Mouse (Mus musculus): ENCODE results near the gene Traf3.

Traf3 gene

DNA sequence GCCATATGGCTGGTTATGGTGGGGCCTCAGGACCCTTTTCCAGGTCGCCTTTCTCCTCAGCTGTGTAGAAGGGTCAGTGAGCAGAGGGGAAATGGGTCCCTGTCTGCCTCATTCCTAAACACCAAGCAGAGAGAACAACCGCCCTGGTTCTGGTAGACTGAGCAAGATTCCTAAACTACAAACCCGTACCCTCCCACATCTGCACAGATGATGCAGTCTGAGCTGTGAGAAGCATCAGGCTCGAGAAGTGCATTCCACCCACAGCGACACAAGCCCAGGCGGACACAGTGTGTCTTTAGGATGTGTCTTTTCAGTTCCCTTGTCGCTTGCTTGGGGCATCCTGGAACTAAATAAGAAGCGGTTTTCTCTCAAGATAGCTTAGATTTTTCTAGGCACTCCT, 83.9 kb downstream of the Traf3 start:
- peak; percentile 65 for DNase-seq (ENCODE audit: low read depth, low spot score)

DNA sequence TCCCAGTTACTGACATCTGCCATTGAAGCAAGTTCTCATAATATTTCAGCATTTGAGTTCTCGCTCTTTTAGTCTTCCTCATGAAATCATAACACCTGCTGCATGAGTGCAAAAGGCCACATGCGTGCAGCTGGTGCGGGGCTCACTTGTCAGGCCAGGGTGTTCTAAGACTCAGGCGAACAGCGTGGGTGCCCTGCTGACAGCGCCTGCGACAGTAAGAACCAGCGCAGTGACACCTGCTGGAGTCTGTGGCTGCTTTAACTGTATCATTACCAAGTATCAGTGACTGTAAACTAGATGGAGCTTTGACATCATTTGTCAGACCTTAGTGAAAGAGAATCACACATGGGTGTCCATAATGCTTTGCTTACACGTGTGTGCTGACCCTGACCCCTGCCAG, 85.1 kb downstream of the Traf3 start:
- DNase-seq (ENCODE audit: low read depth, low spot score) = peak; percentile 66

DNA sequence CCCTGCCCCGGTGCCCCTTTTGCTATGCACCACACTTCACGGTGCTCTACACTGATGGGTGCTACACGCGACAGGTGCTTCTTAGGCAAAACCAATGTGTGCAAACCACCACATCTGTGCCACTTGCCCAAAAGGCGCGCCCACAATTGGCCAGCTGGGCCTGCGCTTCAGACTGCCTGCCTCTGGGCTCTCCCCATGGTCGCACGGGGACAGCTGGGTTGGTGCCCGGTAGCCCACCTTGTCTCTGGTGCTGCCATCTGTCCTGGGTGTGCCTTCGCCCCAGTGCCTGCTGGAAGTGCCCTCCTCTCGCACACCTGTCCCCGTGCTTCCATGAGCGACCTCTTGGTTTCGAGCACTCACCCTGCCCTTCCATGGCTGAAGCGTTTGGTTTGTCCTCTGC, 97.5 kb downstream of the Traf3 start:
- no peak for DNase-seq (ENCODE audit: low read depth, low spot score)

DNA sequence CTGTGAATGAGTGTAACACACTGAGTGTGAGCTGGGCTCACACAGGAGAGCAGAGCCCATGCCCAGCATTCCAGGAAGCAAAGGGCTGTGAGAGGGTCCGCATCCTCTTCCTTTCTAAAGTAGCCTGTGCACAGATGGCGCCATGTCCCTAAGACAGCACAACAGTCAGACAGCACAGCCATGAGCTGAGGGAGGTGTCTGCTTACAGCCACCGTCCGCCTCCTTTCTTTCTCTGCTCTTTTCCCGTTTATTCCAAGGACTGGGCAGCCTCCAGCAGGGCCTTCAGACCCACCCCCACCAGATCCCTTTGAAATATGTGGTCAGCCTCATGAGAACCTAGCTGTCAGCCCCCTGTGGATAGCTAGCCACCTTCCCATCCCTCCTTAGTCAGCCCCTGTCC, 99.0 kb downstream of the Traf3 start:
- no peak for DNase-seq (ENCODE audit: low read depth, low spot score)

DNA sequence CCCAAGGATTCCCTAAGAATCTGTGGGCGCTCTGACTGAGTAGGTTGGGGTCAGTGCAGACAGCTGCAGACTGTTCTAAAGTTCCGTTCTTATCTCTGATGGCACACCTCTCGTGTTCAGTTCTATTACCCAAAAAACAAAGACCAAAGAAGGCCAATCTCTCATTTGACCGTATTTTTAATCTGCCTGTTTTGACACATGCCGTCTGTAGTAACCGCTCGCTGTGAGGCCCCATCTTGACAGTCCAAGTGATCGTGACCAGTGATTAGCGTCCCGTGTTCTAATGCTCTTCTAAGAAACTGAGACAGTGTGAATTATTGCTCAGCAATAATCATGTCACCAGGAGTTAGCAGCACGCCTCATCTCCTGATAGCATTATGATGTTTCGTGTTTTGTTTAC, 100.4 kb downstream of the Traf3 start:
- DNase-seq (ENCODE audit: low read depth, low spot score) = no peak

DNA sequence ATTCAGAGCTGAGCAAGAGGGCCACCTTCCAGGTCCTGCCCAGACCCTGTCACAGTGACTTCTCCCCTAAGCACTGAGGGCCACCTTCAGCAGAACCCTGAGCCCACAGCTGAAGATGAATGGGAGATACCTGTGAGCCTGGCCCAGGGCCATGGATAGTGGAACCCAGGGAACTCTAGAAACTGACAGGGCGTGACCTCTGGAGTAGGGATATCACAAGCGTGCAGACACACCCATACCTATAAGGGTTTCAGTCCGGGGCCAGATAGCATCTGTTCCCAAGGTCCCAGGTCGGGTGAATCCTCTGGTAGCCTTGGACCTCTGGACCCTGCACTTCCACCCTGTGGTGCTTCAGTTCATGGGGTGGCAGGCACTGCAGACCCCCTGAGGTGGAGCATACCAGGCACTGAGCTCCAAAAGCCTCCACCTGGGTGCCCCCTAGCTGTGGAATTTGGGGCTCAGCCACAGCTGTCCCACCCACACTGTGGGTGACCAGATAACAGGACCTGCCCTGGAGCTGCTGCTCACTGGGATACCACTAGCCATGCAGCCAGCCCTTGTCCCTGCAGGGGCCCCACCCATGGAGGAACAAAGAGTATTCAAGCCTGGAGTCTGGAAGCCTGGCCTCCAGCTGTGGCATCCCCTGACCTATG, 101.6 kb downstream of the Traf3 start:
- no peak for DNase-seq (ENCODE audit: low read depth, low spot score)

DNA sequence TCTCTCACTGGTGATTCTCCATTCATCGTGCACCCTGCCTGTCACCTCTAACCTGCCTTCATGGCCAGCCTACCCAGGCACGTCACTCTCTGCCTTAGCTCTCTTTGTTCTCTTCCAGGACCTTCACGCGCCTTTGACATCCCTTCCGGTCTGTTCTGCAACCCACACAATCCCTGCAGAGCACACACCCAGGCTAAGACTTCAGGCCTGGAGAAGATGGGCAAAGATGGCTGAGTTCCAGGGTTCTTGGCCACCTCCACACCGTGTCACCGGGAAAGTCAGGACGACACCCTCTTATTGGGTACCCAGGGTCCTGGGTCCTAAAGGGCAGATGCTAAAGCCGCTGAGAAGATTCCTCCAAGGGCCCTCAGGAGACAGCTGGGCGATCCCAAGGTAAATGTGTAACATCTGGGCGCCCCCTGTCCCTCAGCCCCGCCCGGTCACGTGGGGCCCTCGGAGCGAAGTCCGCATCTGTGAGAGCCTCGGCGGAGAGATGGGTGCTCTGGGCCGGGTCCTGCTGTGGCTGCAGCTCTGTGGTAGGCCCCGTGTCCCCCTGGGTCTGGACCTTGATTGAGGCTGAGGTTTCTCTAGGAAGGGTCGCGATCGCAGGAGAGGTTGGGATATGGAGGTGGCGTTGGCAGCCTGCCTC, 104.6 kb downstream of the Traf3 start, which contains the start of gene Amn:
Gene Amn, plus strand, starts transcription at position 467 of the 649 bp plus-strand sequence.
- no peak for DNase-seq (ENCODE audit: low read depth, low spot score)

DNA sequence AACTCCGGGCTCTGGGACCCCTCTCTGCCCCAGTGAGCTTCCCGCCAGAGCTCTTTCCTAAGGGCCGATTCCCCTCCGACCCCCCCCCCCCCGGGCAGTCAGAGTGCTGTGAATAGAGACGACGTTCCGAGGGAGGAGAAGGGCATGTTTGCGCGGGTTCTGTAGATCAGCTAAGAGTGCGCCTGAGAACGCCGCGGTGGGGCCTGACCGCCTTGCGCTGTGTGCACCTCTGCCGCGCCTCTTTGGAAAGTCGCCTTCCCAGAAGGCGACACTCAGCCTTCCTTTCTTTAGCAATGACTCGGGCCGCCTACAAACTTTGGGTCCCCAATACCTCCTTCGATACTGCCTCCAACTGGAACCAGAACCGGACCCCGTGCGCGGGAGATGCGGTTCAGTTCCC, 105.2 kb downstream of the Traf3 start:
- no peak for DNase-seq (ENCODE audit: low read depth, low spot score)

DNA sequence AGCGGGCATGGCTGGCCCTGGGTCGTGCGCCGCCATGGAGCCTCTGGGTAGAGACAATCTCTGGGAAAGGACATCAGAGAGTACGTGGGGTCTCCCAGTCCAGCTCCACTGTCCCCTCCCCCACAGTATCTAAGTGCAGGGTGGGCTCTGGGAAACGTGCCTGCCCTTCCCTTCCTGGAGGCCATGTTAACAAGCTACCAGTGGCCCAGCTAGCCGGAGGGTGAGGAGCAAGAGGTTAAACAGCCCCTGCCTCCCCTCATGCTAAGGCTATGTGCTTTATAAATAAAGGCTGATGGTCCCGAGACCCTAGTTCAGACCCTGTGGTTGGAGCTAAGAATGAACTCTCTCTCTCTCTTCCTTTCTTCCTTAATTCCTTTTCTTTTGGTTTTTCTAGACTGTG, 105.8 kb downstream of the Traf3 start:
- no peak for DNase-seq (ENCODE audit: low read depth, low spot score)

DNA sequence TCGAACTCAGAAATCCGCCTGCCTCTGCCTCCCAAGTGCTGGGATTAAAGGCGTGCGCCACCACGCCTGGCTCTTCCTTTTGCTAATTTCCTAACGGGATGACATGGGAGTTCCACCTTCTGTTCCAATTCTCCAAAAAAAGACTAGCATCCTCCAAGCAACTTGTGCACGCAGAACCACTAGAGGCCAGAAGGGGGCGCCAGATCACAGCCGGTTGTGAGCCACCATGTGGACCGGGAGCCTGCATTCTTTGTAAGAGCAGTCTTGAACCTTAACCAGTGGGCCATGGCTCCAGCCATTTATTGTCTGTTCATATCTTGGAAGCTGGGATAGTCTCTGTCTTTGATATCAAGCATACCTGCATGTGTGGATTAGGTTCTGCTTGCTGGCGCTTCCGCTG, 106.2 kb downstream of the Traf3 start:
- peak; percentile 88 for DNase-seq (ENCODE audit: low read depth, low spot score)

DNA sequence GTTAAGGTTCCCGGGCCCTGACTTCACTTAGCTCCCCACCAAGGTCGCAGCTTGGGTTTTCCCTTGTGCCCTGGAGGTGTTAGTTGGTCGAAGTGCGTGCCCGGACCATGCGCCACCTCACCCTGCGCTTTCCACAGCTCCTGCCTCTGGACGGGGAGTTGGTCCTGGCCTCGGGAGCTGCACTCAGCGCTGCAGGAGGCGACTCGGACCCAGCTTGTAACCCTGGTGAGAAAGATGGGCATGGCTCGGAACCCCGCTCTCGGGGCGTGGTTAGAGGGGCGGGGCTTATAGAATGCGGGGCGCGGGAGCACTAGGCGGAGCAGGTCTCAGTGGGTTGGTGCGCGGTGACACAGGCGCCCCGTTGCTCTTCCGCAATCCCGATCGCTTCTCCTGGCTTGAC, 107.8 kb downstream of the Traf3 start:
- DNase-seq (ENCODE audit: low read depth, low spot score) = no peak

DNA sequence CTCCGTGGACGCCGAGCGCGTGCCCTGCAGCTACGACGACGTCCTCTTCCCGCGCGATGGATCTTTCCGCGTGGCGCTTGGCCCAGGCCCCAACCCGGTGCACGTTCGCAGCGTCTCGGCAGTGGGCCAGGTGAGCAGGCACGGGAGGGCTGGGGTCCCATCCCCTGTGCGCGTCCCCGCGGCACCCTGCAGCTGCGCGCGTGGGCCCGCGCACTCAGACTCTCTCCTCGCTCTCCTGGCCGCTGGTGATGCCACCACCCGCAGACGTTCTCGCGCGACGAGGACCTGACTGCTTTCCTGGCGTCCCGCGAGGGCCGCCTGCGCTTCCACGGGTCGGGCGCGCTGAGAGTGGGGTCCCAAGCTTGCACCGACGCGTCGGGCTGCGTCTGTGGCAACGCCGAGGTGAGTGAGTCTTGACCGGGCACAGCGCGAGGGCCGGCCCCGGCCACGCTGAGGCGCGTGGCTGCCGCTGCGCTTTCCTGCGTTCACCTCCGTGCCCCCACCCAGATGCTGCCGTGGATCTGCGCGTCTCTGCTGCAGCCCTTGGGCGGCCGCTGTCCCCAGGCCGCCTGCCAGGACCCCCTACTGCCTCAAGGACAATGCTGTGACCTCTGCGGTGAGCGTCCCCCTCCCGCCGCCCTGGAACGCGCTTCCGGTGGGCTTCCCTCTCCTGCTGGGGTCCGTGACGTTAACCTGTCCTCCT, 108.4 kb downstream of the Traf3 start:
- peak; percentile 20 for DNase-seq (ENCODE audit: low read depth, low spot score)

DNA sequence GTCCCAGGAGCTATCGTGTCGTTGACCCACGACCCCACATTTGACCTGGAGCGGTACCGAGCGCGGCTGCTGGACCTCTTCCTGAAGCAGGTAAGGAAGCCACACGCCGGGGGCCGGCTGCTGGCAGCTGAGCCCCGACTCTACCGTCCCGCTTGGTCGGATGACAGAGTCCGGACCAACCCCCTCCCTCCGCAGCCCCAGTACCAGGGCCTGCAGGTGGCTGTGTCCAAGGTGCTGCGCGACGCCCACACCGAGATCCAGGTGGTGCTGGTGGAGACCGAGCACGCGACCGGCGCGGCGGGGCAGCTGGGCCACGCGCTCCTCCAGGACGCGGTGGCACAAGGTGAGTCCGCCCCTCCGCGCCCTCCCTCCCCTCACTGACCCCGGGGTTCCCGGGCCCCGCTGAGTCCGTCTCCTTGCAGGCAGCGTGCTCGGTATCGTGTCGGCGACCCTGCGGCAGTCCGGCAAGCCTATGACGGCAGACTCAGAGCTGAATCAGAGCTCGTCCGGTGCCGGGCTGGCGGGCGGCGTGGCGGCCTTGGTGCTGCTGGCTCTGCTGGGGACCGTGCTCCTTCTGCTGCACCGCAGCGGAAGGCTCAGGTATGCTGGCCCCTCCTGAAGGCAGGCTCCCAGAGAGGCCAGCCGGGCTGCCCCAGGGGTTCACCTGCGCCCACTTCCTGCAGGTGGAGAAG, 109.1 kb downstream of the Traf3 start:
- no peak for DNase-seq (ENCODE audit: low read depth, low spot score)

DNA sequence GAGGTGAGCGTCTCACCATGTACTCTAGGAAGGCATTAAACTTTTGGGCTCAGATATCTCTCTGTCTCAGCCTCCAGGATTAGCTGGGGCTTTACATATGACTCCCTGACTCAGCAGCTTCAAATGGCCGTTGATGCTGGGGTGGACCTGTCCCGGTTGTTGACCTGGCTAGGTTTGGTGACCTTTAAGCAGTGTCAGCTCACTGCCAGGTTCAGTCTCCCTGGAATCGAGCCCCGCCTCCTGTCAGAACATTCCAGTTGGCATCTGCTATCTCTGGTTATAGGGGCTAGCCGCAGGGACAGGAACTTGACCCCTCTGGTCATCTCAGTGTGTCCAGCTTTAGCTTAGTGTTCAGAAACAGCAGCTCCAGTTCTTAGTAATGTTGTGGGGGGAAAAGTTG, 110.2 kb downstream of the Traf3 start:
- DNase-seq (ENCODE audit: low read depth, low spot score) = no peak

DNA sequence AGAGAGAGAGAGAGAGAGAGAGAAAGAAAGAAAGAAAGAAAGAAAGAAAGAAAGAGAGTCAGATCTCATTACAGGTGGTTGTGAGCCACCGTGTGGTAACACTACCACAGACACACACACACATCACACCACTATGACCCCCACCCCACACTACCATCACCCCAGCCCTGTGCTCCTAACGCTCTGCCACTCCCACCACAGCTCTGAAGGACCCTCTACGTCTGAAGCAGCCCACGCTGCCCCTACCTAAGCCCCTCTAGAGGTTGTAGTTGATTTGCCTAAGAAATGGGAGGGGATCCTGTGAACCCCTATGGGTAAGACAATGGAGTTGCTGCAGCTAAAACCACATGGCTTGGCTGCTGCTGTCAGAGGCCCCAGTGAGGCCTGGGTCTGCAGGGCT, 117.4 kb downstream of the Traf3 start:
- DNase-seq (ENCODE audit: low read depth, low spot score) = no peak

DNA sequence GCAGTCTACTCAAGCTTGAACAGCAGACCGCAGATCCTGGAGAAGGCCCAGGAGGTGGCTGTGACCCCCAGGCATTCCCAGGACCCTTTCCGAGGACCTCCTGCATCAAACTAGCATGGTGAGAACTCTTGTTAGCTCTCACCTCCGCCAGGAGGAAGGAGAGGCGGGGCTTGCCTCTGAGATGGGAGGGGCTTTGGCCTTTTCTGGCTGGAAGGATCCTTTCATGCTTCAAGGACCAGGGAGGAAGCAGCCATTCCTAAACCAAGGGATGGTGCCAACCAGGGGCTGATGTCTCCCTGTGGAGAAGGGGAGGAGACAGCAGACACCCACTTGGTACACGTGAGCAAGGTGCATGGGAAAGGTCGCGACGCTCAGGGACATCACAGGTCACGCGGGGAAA, 118.4 kb downstream of the Traf3 start:
- peak; percentile 52 for DNase-seq (ENCODE audit: low read depth, low spot score)

DNA sequence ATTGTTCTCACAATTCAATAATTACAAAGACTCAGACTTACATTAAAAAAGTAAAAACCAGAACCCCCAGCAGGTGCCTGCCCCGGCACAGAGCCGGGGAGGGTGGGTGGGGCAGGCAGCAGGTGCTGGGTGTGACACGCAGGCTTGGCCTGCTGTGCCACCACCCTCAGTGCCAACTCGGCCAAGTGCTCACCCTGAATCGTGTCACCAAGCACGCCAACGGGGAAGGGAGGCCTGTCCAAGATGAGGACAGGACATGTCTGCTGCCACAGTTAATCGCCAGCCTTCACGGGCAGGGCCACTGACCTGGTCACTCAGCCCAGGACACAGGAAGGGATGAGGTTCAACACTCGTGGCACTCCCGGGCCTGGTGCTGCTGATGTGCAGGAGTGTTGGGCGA, 126.9 kb downstream of the Traf3 start:
- peak; percentile 52 for DNase-seq (ENCODE audit: low read depth, low spot score)

DNA sequence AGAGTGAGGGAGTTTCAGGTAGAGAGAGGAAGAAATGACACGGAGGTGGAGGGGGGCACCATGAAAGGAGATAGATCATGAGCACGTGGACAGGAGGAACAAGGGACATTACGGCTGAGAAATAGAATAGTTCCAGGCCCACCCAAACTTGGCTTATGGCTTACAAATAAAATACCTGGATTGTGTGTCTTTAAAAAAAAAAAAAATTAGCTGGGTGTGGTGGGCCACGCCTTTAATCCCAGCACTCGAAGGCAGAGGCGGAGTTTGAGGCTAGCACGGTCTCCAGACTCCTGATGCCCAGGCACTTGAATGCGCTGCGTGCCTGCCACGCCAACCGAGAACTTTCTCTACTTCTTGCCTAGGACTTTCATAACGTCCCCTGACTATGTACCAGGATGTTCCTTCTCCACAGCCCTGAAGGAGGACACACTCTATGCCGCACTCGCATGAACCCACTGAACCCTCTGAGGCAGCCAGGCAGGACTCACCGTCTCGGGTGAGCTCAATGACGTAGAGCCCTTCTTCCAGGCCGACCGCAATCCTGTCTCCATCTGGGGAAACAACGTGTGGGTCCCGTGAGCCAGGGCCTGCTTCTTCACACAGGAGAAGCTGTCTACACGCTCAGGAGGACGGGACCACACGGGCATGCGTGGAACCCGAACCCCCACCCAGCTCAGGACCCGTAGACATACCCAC, 135.3 kb downstream of the Traf3 start:
- DNase-seq (ENCODE audit: low read depth, low spot score) = no peak

DNA sequence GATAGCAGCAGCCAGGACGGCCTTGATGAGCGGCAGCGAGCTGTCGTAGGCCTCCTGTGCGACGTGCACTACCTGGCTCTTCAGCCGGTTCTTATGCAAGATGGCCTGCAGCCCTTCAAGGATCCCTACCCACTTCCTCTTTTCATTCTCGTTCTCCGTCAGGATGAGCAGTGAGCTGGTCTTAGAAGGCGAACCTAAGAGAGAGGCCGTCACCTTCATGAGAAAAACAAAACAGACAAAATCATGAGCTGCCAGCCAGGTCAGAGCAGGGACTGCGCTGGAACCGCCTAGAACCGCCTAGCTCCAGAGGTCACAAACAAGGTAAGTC, 135.8 kb downstream of the Traf3 start:
- no peak for DNase-seq (ENCODE audit: low read depth, low spot score)

DNA sequence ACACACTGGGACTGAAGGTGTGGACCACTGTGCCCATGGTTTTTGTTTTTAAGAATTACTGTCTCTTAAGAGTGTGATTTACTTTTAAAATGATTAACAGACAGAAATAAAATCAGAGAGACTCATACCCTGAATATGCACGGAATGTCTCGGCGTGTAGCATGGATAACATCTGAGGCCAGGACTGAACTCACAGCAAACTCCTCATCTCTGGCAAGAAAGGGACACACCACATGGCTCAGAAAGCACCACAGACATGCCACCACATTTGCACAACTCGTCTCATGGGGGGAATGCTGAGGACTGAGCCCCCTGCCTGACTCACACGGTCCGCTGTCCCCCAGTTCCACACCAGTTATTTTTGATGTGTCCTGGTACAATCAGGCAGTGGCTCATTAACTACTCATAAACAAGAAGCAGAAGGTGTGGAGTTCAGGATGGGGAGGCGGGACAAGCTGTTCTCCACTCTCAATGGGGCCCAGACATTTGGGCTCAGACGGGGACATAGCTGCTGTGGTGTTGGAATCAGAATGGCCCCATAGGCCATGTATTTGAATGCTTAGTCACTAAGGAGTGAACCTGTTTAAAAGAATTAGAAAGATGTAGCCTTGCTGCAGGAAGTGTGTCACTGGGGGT, 137.7 kb downstream of the Traf3 start:
- DNase-seq (ENCODE audit: low read depth, low spot score) = no peak

DNA sequence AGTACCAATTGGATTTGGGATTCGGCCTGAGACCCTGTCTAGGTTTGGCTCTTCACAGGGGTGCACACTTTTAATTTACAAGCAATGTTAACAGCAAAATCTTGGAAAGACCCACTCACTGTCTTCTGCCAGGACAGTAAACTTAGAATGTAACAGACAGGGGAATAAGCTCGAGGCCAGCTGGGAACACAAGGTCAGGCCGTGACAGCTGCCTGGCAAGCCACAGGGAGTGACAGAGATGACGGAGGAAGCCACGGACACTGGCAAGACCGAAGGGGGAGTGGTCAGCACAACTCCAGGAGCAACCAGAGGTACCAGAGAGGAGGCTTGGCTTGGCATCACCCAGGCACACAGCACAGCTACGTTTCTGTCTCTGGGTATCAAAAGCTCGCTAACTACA, 140.7 kb downstream of the Traf3 start:
- no peak for DNase-seq (ENCODE audit: low read depth, low spot score)

DNA sequence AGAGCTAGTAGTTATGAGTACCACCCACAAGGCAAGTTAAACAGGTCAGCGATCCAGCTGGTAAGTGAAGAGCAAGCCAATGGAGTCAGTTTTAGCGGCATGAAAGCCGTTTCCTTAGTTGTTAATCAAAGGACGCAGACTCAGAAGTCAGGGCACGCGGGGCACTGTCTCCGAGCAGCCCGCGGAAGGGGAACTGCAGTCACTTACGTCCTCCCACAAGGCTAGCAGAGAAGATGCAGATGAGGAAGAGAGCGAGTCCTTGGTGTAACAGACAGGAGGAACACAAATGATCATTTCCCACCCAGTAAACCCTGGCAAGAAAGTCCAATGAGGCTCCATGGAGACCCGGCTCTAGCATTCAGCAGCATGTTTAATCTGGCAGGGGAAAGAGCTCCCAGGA, 143.1 kb downstream of the Traf3 start:
- no peak for DNase-seq (ENCODE audit: low read depth, low spot score)
